Mouse (Mus musculus): ENCODE measurements around the gene Gm13285.
"Not testable (repeated sequence)": the region's sequence is repeated elsewhere in the genome, so short reads cannot be mapped to it uniquely, and the experiment has no call there.

GRCm38 (mm10) chr4:88761776-88762175 is 37.7 kb upstream of the Gm13285 start:
- not testable (repeated sequence) for TF ChIP-seq MAFK (IDR thresholded peaks at IDR 0.05; ENCODE audit: insufficient read depth, low read depth, low read length); ZC3H11A (IDR thresholded peaks at IDR 0.05; ENCODE audit: borderline replicate concordance, low read depth, low read length); ZNF384 (IDR thresholded peaks at IDR 0.05; ENCODE audit: low read depth, low read length); CHD2 (IDR thresholded peaks at IDR 0.05; ENCODE audit: low read depth, low read length)
